In the genomic region with DNA sequence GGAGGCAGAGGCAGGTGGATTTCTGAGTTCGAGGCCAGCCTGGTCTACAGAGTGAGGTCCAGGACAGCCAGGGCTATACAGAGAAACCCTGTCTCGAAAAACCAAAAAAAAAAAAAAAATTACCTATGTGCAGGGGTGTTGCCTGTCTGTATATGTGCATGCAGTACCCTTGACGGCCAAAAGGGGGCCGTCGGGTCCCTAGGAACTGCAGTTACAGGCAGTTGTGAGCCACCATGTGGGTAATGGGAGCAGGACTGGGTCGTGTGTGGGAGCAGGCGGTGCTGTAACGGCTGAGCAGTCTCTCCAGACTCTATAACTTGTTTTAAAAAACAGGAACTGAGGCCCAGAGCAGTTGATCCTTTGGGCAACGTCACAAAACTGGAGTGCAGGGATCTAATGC, we compare ENCODE assay signal across 10 mouse cellular contexts. TPM values are rescaled to one million over a fixed set of nuclear protein-coding genes. Genes with fewer than 3 reads are reported as not detected.
A peak's percentile ranks its signal among the peaks of the same experiment; 100 is the strongest.
DNase-seq lines count a peak whose midpoint lies in the region; ATAC-seq and TF ChIP-seq lines count a peak whose summit lies in the region.
"Had no signal": no experiment of that assay in that cellular context is flagged by ENCODE, and none has a peak within 500 bp of the region (broad histone marks: within the 10 kb centered on the region; RNA-seq: fewer than 3 reads in every experiment).

No protein-coding gene starts in this region.

- TF ChIP-seq EP300 in liver, embryonic 14.5 days (IDR thresholded peaks at IDR 0.05; ENCODE audit: low read depth): no peak

- peaks cover 18% of the 10 kb centered on the region for H3K27me3 ChIP-seq in liver, embryonic 14.5 days (ENCODE audit: control insufficient read depth, insufficient read depth, low read length)

- no peak overlapping the region for H3K4me2 ChIP-seq in liver, embryonic 14.5 days (ENCODE audit: low read depth)
- H3K4me2 ChIP-seq: embryonic facial prominence, embryonic 15.5 days; lung, embryonic 15.5 days had no signal

- ATAC-seq in liver, embryonic 14.5 days (ENCODE audit: insufficient read depth): no peak
- ATAC-seq in frontal cortex, adult (ENCODE audit: low TSS enrichment): no peak

- peak; percentile 54 for DNase-seq in left cerebral cortex, postnatal 4 days
- no peak for DNase-seq in left cerebral cortex, postnatal 36 days (ENCODE audit: low spot score in 2 of 2)
- DNase-seq in MN1 (ENCODE audit: low spot score) (peak; percentile 39), adipocyte (ENCODE audit: low spot score) (no peak)
- DNase-seq in embryo, embryonic 11 days: peak; percentile 49
- DNase-seq in liver, embryonic 14.5 days (ENCODE audit: low read depth in 3 of 3, low spot score in 3 of 3): no peak
- peak; percentile 58 for DNase-seq in thymus, postnatal 14 days

- H3K27ac ChIP-seq in liver, embryonic 14.5 days: no peak overlapping the region
- H3K27ac ChIP-seq: embryonic facial prominence, embryonic 15.5 days; lung, embryonic 15.5 days had no signal

- H3K9ac ChIP-seq in liver, embryonic 14.5 days (replicated peaks): no peak overlapping the region
- H3K9ac ChIP-seq: embryonic facial prominence, embryonic 15.5 days; lung, embryonic 15.5 days had no signal

- intact Hi-C loops in left cerebral cortex, postnatal 4 days (cut with DNase I): no loop called here
- intact Hi-C loops in left cerebral cortex, postnatal 36 days (cut with DNase I): no loop called here

- no peak overlapping the region for H3K4me3 ChIP-seq in liver, embryonic 14.5 days (ENCODE audit: insufficient read depth in 1 of 2, low read depth in 2 of 2, low read length in 2 of 2)
- H3K4me3 ChIP-seq: embryonic facial prominence, embryonic 15.5 days; lung, embryonic 15.5 days had no signal

- WGBS in liver, embryonic 14.5 days (ENCODE audit: insufficient replicate concordance): 10% methylated on average over 9 of the region's 9 CpGs

- peak; percentile 82 for TF ChIP-seq CTCF in liver, embryonic 14.5 days (IDR thresholded peaks at IDR 0.05; ENCODE audit: low read depth)

- H3K4me1 ChIP-seq in liver, embryonic 14.5 days (replicated peaks; ENCODE audit: control insufficient read depth in 2 of 2, insufficient read depth in 2 of 2, low read length in 1 of 2): no peaks in the 10 kb centered on the region

- H3K9me3 ChIP-seq in liver, embryonic 14.5 days (ENCODE audit: control insufficient read depth, low read length): no peaks in the 10 kb centered on the region
- H3K9me3 ChIP-seq: embryonic facial prominence, embryonic 15.5 days; lung, embryonic 15.5 days had no signal

- H3K36me3 ChIP-seq in liver, embryonic 14.5 days (replicated peaks; ENCODE audit: control insufficient read depth, insufficient read depth, low read depth): peaks cover 13% of the 10 kb centered on the region

RNA-seq across cellular contexts. Expression of gene Celf5, which starts 1.5 kb away (rescaled TPM):
- total RNA-seq in left cerebral cortex, postnatal 4 days (2021): 100 to 1,000 TPM; 303 to 316 TPM
- total RNA-seq in left cerebral cortex, postnatal 36 days (2021): 100 to 1,000 TPM; 256 to 303 TPM
- 0.02 and 0.32 TPM in 2 replicates for polyA plus RNA-seq in liver, embryonic 14.5 days (2012; rRNA removed)
- polyA plus RNA-seq in liver, embryonic 14.5 days (2014; fragmentation: Nextera tagmentation; extraction: Ambion mirVana): not detected in 2 replicates

RNA-seq across cellular contexts. Expression of gene Ncln, which starts 12.2 kb away (rescaled TPM):
- 100 to 1,000 TPM; 104 to 105 TPM for total RNA-seq in left cerebral cortex, postnatal 4 days (2021)
- total RNA-seq in left cerebral cortex, postnatal 36 days (2021): 10 to 100 TPM; 74.9 to 88.8 TPM
- polyA plus RNA-seq in liver, embryonic 14.5 days (2012; rRNA removed): 55.7 and 71.3 TPM in 2 replicates
- polyA plus RNA-seq in liver, embryonic 14.5 days (2014; fragmentation: Nextera tagmentation; extraction: Ambion mirVana): 23.7 and 29.4 TPM in 2 replicates

RNA-seq across cellular contexts. Expression of gene S1pr4, which starts 15.9 kb away (rescaled TPM):
- under 1 TPM; 0.14 to 0.66 TPM for total RNA-seq in left cerebral cortex, postnatal 4 days (2021)
- total RNA-seq in left cerebral cortex, postnatal 36 days (2021): under 1 TPM; 0.43 to 0.52 TPM
- 1.5 and 1.8 TPM in 2 replicates for polyA plus RNA-seq in liver, embryonic 14.5 days (2012; rRNA removed)
- 1.4 and 1.5 TPM in 2 replicates for polyA plus RNA-seq in liver, embryonic 14.5 days (2014; fragmentation: Nextera tagmentation; extraction: Ambion mirVana)

RNA-seq across cellular contexts. Expression of gene Nfic, which starts 28.5 kb away (rescaled TPM):
- 10 to 100 TPM; 29.5 to 31.1 TPM for total RNA-seq in left cerebral cortex, postnatal 4 days (2021)
- total RNA-seq in left cerebral cortex, postnatal 36 days (2021): 10 to 100 TPM; 87.9 to 96.9 TPM
- 1.2 and 1.3 TPM in 2 replicates for polyA plus RNA-seq in liver, embryonic 14.5 days (2012; rRNA removed)
- 4.6 and 7.3 TPM in 2 replicates for polyA plus RNA-seq in liver, embryonic 14.5 days (2014; fragmentation: Nextera tagmentation; extraction: Ambion mirVana)

RNA-seq across cellular contexts. Expression of gene Gna15, which starts 40.0 kb away (rescaled TPM):
- 1 to 10 TPM; 1.1 to 1.6 TPM for total RNA-seq in left cerebral cortex, postnatal 4 days (2021)
- 1 to 10 TPM; 2.3 to 3.1 TPM for total RNA-seq in left cerebral cortex, postnatal 36 days (2021)
- polyA plus RNA-seq in liver, embryonic 14.5 days (2012; rRNA removed): 4.2 and 4.6 TPM in 2 replicates
- 3.2 and 4.7 TPM in 2 replicates for polyA plus RNA-seq in liver, embryonic 14.5 days (2014; fragmentation: Nextera tagmentation; extraction: Ambion mirVana)

Comparison
In these comparisons a context has a peak if more than half of its experiments do, and no peak if none do; other contexts are left out.
1. DNase-seq: peak in left cerebral cortex, postnatal 4 days (single experiment), MN1 (single experiment), embryo, embryonic 11 days (single experiment) and thymus, postnatal 14 days (single experiment); none in left cerebral cortex, postnatal 36 days (0 of 2), liver, embryonic 14.5 days (0 of 3) and adipocyte (single experiment).